23 mouse cellular contexts compared by ENCODE assay signal in genomic region chr13:92668214-92668985, GRCm38 (mm10). TPM values are rescaled to one million over a fixed set of nuclear protein-coding genes. Genes with fewer than 3 reads are reported as not detected.
DNase-seq lines count a peak whose midpoint lies in the region; ATAC-seq and TF ChIP-seq lines count a peak whose summit lies in the region.
"Had no signal": no experiment of that assay in that cellular context is flagged by ENCODE, and none has a peak within 500 bp of the region (broad histone marks: within the 10 kb centered on the region; RNA-seq: fewer than 3 reads in every experiment).

No protein-coding gene starts in this region.

- WGBS in lung, postnatal 0 days = 77% methylated on average over 6 of the region's 6 CpGs

- no peak for TF ChIP-seq CTCF in lung, postnatal 0 days (IDR thresholded peaks at IDR 0.05)

- 0 out of 2 replicates have a peak, but pooled peaks cover under 1% of the 10 kb centered on the region for H3K4me1 ChIP-seq in lung, postnatal 0 days (ENCODE audit: insufficient read depth, low read depth, low read length)
- H3K4me1 ChIP-seq: forebrain, embryonic 10.5 days had no signal

- no peak for DNase-seq in frontal cortex, postnatal 36 days (ENCODE audit: low spot score in 2 of 2)
- peak; percentile 38 for DNase-seq in lung, postnatal 0 days (ENCODE audit: low spot score)
- DNase-seq in lung, postnatal 14 days = no peak
- DNase-seq in brain, adult 2 months (ENCODE audit: low read depth, low spot score) = peak; percentile 66
- DNase-seq in splenic B cell, adult 2 months (ENCODE audit: low read depth, low spot score) = peak; percentile 20
- DNase-seq in right cerebral cortex, postnatal 14 days = no peak
- DNase-seq in cerebellum, postnatal 14 days = no peak
- DNase-seq: adrenal gland, adult 8-10 months; adrenal gland, postnatal 36 days; cerebellum, adult 11-12 months; cerebellum, adult 9-10 months; cerebellum, postnatal 36 days; gastrocnemius, postnatal 10 days; heart, adult 2 months; heart, postnatal 14 days had no signal

- peak; percentile 75 for ATAC-seq in frontal cortex, adult (ENCODE audit: low TSS enrichment)
- peak; percentile 21; the same call in 1 of the 2 replicates for ATAC-seq in lung, postnatal 0 days
- ATAC-seq: forebrain, embryonic 14.5 days had no signal

- no peaks in the 10 kb centered on the region for H3K27me3 ChIP-seq in lung, postnatal 0 days (replicated peaks; ENCODE audit: insufficient read depth, low read length)
- no peaks in the 10 kb centered on the region for H3K27me3 ChIP-seq in splenic B cell, adult 2 months (ENCODE audit: control insufficient read depth, insufficient read depth, low read length, poor library complexity, severe bottlenecking)
- H3K27me3 ChIP-seq: embryonic facial prominence, embryonic 15.5 days; heart, embryonic 15.5 days; hindbrain, embryonic 13.5 days had no signal

- H3K36me3 ChIP-seq in lung, postnatal 0 days (ENCODE audit: insufficient read depth, low read length) = no peaks in the 10 kb centered on the region
- H3K36me3 ChIP-seq in splenic B cell, adult 2 months (ENCODE audit: control insufficient read depth, insufficient read depth, low read length, poor library complexity, severe bottlenecking) = no peaks in the 10 kb centered on the region
- H3K36me3 ChIP-seq: embryonic facial prominence, embryonic 15.5 days; forebrain, embryonic 10.5 days; heart, embryonic 15.5 days; hindbrain, embryonic 13.5 days had no signal

- H3K27ac ChIP-seq in lung, postnatal 0 days (ENCODE audit: low read length) = no peak overlapping the region
- H3K27ac ChIP-seq: embryonic facial prominence, embryonic 15.5 days; forebrain, embryonic 10.5 days; heart, adult 2 months; heart, embryonic 15.5 days; hindbrain, embryonic 13.5 days had no signal

- no peak overlapping the region for H3K9ac ChIP-seq in lung, postnatal 0 days (replicated peaks; ENCODE audit: low read depth)
- H3K9ac ChIP-seq: embryonic facial prominence, embryonic 15.5 days; heart, embryonic 15.5 days; hindbrain, embryonic 13.5 days had no signal

- no peaks in the 10 kb centered on the region for H3K9me3 ChIP-seq in lung, postnatal 0 days (ENCODE audit: low read length)
- H3K9me3 ChIP-seq: embryonic facial prominence, embryonic 15.5 days; forebrain, embryonic 10.5 days; heart, embryonic 15.5 days; hindbrain, embryonic 13.5 days had no signal

- no peak overlapping the region for H3K4me2 ChIP-seq in lung, postnatal 0 days (replicated peaks; ENCODE audit: low read depth, low read length)
- H3K4me2 ChIP-seq: embryonic facial prominence, embryonic 15.5 days; heart, embryonic 11.5 days; heart, embryonic 15.5 days; hindbrain, embryonic 13.5 days had no signal

- TF ChIP-seq EP300 in lung, postnatal 0 days (IDR thresholded peaks at IDR 0.05) = no peak

- no peak overlapping the region for H3K4me3 ChIP-seq in lung, postnatal 0 days (ENCODE audit: low read depth, low read length)
- H3K4me3 ChIP-seq: embryonic facial prominence, embryonic 15.5 days; erythroblast, embryonic 14.5 days; forebrain, embryonic 10.5 days; heart, adult 2 months; heart, embryonic 15.5 days; hindbrain, embryonic 13.5 days had no signal

RNA-seq across cellular contexts. Expression of gene Serinc5, which starts 57.5 kb away (rescaled TPM):
- 21.4 and 22.0 TPM in 2 replicates for polyA plus RNA-seq in lung, postnatal 0 days (2015; fragmentation: Nextera tagmentation; extraction: Ambion mirVana)

Comparison
In these comparisons a context has a peak if more than half of its experiments do, and no peak if none do; other contexts are left out.
1. DNase-seq: peak in lung, postnatal 0 days (single experiment), brain, adult 2 months (single experiment) and splenic B cell, adult 2 months (single experiment); none in frontal cortex, postnatal 36 days (0 of 2), lung, postnatal 14 days (single experiment), right cerebral cortex, postnatal 14 days (single experiment) and cerebellum, postnatal 14 days (0 of 2).